Mouse (Mus musculus) right cerebral cortex, postnatal 10 days (tissue): ENCODE data around the gene Fgfr2.
A peak's percentile ranks its signal among the peaks of the same experiment; 100 is the strongest.
"Not testable (repeated sequence)": the region's sequence is repeated elsewhere in the genome, so short reads cannot be mapped to it uniquely, and the experiment has no call there.

Experiments
- DNase-seq, 2 experiments: peaks; one replicate each; pipeline ENCODE4 v3.0.0; 2021; ENCODE audit warnings: low spot score in 2 of 2

The Fgfr2 gene

DNA sequence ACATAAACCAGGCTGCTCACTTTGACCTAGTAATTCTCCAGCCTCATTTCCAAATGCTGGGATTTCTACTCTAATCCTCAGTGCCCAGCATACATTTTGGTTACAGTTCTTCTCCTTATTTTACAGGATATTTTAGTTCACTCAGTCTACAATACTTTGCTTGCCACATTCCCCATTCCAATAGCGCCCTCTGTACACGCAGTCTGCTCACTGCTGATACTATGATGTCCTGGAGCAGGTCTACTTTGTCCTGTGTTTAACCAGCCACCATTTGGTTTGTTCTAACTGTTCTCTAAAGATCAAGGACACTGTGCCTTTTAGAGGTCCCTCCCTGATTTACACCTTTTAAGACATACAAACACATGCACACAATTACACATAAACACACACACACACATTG is 2063.3 kb downstream of the Fgfr2 start:
- DNase-seq: peak; percentile 30 to 41

DNA sequence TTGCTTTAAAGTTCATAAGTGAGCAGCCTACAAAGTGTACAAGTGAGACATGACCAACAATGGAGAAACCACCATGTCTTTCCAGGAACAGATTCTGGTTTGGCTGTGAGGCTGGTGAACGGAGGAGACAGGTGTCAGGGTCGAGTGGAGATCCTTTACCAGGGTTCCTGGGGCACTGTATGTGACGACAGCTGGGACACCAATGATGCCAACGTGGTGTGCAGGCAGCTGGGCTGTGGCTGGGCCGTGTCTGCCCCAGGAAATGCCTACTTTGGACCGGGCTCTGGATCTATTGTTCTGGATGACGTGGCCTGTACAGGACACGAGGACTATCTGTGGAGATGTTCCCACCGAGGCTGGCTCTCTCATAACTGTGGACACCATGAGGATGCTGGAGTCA is 2065.2 kb downstream of the Fgfr2 start:
- DNase-seq: not testable (repeated sequence)

DNA sequence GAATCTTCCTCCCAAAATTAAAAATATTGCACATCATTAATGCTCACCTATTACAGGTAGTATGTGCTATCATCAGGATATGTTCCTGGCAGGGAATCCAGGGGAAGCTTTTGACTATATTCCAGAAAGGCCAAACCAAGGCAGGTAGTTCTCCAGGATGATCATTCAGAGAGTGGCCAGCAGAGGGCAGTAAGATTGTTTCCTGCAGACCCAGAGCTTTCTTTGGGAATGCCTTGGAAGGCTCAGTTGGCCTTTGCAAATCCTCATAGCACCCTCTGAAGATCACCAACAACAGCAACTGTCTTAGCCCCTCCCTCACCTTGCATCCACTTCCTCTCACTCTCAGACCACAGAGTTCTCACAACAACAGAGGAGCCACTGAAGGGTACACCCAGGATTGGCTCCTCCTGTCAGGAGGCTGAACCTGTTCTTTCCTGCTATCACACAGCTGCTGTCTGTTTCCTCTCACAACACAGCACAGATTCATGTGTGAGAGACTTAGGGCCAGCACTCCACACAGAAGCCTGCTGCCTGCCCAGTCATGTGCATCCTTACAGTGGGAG is 2068.3 kb downstream of the Fgfr2 start:
- DNase-seq: no peak

DNA sequence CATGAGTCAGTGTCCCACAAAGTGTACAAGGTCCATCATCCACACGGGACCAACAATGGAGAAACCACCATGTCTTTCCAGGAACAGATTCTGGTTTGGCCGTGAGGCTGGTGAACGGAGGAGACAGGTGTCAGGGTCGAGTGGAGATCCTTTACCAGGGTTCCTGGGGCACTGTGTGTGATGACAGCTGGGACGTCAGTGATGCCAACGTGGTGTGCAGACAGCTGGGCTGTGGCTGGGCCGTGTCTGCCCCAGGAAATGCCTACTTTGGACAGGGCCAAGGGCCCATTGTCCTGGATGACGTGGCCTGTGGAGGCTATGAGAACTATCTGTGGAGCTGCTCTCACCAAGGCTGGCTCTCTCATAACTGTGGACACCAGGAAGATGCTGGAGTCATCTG is 2073.3 kb downstream of the Fgfr2 start:
- DNase-seq: not testable (repeated sequence)

DNA sequence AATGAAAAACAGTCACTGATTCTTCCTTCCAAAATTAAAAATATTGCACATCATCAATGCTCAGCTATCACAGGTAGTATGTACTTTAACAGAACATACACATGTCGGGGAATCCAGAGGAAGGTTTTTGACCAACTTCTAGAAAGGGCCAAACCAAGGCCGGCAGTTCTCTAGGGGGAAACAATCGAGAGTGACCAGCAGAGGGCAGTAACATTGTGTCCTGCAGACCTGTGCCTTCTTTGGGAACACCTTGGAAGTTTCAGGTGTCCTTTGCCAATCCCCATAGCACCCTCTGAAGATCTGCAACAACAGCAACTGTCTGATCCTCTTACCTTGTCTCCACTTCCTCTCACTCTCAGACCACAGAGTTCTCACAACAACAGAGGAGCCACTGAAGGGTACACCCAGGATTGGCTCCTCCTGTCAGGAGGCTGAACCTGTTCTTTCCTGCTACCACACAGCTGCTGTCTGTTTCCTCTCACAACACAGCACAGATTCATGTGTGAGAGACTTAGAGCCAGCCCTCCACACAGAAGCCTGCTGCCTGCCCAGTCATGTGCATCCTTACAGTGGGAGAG is 2077.8 kb downstream of the Fgfr2 start:
- not testable (repeated sequence) for DNase-seq

- no peak for DNase-seq
Observed at GRCm38 (mm10) chr7:131042657-131043056, 2080.5 kb downstream of the Fgfr2 start.

- DNase-seq: not testable (repeated sequence)
Observed at GRCm38 (mm10) chr7:131040760-131041159, 2082.4 kb downstream of the Fgfr2 start.

GRCm38 (mm10) chr7:131037083-131037482 is 2086.1 kb downstream of the Fgfr2 start:
- DNase-seq: no peak

- DNase-seq: no peak
Observed at GRCm38 (mm10) chr7:131036396-131036795, 2086.8 kb downstream of the Fgfr2 start.

GRCm38 (mm10) chr7:131031755-131032154 is 2091.4 kb downstream of the Fgfr2 start, which contains the start of gene Dmbt1:
Gene Dmbt1, plus strand, starts transcription at chr7:131032053.
- DNase-seq: no peak

DNA sequence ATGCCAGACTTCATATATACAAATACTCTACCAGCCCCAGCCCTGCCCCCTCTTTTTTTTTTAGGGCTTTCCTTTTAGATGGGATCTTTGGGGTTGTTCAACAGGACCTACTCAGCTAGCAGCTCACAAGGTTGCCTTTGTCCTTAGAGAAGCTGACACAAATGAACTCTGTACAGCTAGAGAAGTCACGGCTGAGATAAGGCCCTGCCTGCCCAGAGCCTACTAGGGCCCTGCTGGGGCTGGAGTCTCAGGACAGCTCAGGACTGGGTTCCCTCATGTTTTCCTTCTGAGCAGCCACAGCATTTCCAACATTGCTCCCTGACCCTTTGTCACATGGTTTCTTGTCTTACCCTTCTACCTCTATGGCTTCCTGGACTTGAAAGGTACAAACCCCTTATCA is 2095.6 kb downstream of the Fgfr2 start:
- no peak for DNase-seq

- no peak for DNase-seq
Observed at GRCm38 (mm10) chr7:131024807-131025206, 2098.3 kb downstream of the Fgfr2 start.

DNA sequence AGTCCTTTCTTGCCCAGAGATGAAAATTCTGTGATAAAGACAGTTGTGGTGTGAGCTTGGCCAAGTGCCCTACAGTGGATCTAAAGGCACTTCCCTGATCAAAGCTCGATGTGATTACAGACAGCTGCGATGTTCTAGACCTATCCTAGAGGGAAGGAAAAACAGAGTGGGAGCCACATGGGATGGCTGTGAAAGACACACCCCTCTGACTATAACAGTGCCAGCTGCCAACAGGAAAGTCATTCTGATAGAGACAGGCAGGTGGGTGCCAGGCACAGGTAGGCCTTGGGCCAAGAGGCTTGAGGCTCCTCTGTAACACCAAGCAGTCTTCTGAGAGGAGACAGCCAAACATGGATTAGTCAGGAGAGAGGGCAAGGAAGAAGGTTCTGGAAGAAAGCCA is 2104.0 kb downstream of the Fgfr2 start:
- no peak for DNase-seq

GRCm38 (mm10) chr7:131011901-131012300 is 2111.2 kb downstream of the Fgfr2 start:
- no peak for DNase-seq

- DNase-seq: no peak
Observed at GRCm38 (mm10) chr7:131009178-131009577, 2114.0 kb downstream of the Fgfr2 start.

- no peak for DNase-seq
Observed at GRCm38 (mm10) chr7:131007221-131007620, 2115.9 kb downstream of the Fgfr2 start.

DNA sequence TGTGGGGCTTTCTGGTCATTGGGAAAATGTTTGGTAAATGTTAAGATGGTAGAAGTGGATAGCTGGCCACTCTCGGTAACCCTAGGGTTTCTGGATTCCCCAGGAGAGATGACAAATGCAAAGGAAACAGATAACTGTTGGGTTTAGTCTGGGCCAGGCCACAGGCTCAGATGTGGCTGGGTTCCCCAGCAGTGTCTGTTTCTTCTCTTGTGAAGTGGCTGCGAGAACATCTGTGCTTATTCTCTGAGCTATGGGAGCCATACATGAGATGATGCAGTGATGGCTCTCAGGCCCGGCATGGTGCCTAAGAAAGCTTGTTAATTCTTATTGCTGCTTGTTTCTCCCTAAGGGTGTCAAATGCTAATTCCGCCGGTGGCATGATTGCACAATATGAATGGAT is 2119.1 kb downstream of the Fgfr2 start:
- DNase-seq: no peak

- no peak for DNase-seq
Observed at GRCm38 (mm10) chr7:131001976-131002726, 2121.0 kb downstream of the Fgfr2 start.

DNA sequence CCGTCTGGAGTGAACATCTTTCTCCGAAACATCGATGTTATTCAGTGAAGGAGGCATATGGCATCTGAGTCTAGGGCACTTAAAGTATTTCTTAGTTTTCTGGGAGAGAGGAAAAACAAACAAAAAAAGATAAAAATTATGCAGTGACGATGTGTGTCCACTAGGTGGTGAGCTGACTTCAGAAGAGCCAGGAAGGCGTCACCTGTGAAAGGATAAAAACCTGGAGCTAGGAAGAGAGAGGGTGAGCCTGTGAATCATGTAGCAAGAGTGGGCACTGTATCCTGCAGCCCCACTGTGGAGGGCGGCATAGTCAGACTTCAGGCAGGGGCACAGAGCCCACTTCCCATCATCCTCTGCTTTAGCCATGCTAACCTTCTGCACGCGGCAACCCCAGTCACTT is 2129.2 kb downstream of the Fgfr2 start:
- no peak for DNase-seq

DNA sequence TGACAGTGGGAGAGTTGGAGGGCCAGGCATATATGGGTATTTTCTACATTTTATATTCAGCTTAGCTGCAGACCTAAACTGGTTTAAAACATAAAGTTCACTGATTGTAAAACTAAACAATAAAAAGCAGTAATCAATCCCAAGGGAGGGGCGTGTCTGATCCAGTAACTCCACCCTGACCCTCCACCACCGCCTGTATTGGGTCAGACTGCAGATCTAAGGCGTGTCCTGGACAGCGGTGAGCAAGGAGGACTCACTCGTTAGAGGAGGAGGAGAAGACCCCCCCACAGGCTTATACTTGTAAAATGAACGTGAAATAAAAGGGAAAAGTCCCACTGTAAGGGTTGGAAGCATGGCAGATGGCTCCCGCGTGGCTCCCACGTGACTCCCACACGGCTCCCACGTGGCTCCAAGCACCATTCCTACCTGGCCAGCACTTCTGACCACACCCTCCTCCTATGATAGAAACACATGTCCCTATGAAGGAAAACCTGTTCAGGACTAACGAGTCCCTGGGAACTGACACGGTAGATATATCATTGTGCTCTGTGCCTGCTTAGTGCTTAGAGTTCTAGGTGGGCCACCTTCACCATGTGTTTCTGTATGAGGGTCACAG is 2131.9 kb downstream of the Fgfr2 start:
- DNase-seq: no peak

DNA sequence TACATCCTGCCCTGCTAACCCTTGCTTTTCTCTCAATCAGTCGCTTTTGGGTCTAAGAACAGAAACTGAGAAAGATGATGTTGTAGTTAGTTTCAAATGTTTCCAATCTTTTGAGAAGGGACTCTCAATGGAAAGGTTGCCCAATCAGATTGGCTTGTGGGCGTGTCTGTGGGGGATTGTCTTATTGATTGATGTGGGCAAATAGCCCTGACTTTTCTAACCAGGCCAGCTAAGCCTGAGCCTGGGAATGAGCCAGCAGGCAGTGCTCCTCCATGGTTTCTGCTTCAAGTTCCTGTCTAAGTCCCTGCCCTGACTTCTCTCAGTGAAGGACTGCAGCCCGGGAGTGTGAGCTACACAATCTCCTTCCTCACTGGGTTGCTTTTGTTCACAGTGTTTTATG is 2133.8 kb downstream of the Fgfr2 start:
- no peak for DNase-seq

- no peak for DNase-seq
Observed at GRCm38 (mm10) chr7:130988146-130988545, 2135.0 kb downstream of the Fgfr2 start.

GRCm38 (mm10) chr7:130985716-130986115 is 2137.4 kb downstream of the Fgfr2 start:
- DNase-seq: no peak
